Mouse (Mus musculus) liver, embryonic 16.5 days (tissue): ENCODE results near the gene Gm20708. TPM values are rescaled to one million over a fixed set of nuclear protein-coding genes. Genes with fewer than 3 reads are reported as not detected.

Experiments used
- ATAC-seq: fragments of 200-750 bp; cut with Nextera tagmentation; 2 replicates; pipeline ENCODE4 v1.8.0; 2017; ENCODE audit warnings: low read depth, mild to moderate bottlenecking, moderate number of reproducible peaks, moderate library complexity
- H3K27ac ChIP-seq: fragments of 300-500 bp; sonication (generic); 2 replicates; pipeline ENCODE4 v1.5.1; 2014; ENCODE audit warnings: mild to moderate bottlenecking, low read length
- H3K27me3 ChIP-seq: fragments of 300-500 bp; sonication (generic); 2 replicates; pipeline ENCODE4 v1.6.1; 2014; ENCODE audit warnings: low read depth, low read length, mixed read lengths; ENCODE audit not compliant: control insufficient read depth, insufficient read depth
- H3K36me3 ChIP-seq: fragments of 300-500 bp; sonication (generic); 2 replicates; pipeline ENCODE4 v1.6.1; 2014; ENCODE audit warnings: mild to moderate bottlenecking; ENCODE audit not compliant: control insufficient read depth, insufficient read depth
- H3K4me1 ChIP-seq: fragments of 300-500 bp; sonication (generic); 2 replicates; pipeline ENCODE4 v1.6.1; 2014; ENCODE audit warnings: low read depth, low read length, mixed read lengths; ENCODE audit not compliant: control insufficient read depth
- H3K4me2 ChIP-seq: fragments of 300-500 bp; sonication (generic); 2 replicates; pipeline ENCODE4 v1.6.1; 2014; ENCODE audit warnings: low read depth, low read length, mixed read lengths
- H3K4me3 ChIP-seq: fragments of 300-500 bp; sonication (generic); 2 replicates; pipeline ENCODE4 v1.5.1; 2014; ENCODE audit warnings: low read depth, mild to moderate bottlenecking, low read length
- H3K9ac ChIP-seq: fragments of 300-500 bp; sonication (generic); 2 replicates; pipeline ENCODE4 v1.6.1; 2014; ENCODE audit warnings: low read depth, low read length
- H3K9me3 ChIP-seq: fragments of 300-500 bp; sonication (generic); replicated peaks from 2 replicates; pipeline ENCODE4 v1.6.1; 2016; ENCODE audit warnings: low read length; ENCODE audit not compliant: control insufficient read depth
- WGBS: fragments of 180-500 bp; shearing (Covaris S2); extraction: QIAGEN DNeasy Blood & Tissue Kit; methylation state at CpG from one replicate; pipeline ENCODE4 v1.1.7; 2014; ENCODE audit not compliant: insufficient replicate concordance; 5-methylcytosine and 5-hydroxymethylcytosine counted together
- polyA plus RNA-seq: library from polyadenylated mRNA; unstranded; fragments of >200 nt; fragmentation: Nextera tagmentation; extraction: Ambion mirVana; gene quantifications from 2 replicates; pipeline ENCODE4 v1.2.1, GENCODE M21; 2015

The Gm20708 gene
- polyA plus RNA-seq, 1 experiment from 2014 or later, result 0.38 TPM

DNA sequence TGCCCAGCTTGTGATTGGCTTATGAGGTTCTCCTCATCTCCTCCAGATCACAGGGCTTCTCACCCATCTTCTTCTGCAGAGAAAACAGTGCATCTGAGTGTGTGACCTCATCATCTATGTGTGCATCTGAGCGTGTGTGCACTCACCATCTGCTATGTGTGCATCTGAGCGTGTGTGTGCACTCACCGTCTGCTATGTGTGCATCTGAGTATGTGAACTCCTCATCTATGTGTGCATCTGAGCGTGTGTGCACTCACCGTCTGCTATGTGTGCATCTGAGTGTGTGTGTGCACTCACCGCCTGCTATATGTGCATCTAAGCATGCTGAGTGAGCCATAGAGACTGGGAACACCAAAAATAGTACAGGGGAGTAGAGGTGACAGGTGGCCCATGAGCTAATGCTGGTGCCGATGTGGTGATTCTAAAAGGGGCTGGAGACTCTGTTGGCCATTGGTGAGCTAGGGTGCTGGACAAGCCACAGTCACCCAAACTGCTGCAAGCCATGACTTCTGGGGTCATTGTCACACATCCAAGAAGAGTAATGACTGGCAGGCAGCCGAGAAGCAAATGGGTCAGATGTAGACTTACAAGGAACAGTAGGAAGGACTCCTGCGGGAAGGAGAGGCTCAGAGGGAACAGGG is 71.0 kb downstream of the Gm20708 start:
- ATAC-seq, result no peak
- no peaks in the 10 kb centered on the region for H3K36me3 ChIP-seq
- no peak overlapping the region for H3K27ac ChIP-seq
- H3K4me1 ChIP-seq, result peaks cover 19% of the 10 kb centered on the region
- no peak overlapping the region for H3K9ac ChIP-seq
- H3K4me2 ChIP-seq, result no peak overlapping the region
- 71% methylated on average over 9 of the region's 9 CpGs for WGBS
- H3K4me3 ChIP-seq, result no peak overlapping the region
- H3K27me3 ChIP-seq, result no peaks in the 10 kb centered on the region
- no peaks in the 10 kb centered on the region for H3K9me3 ChIP-seq

DNA sequence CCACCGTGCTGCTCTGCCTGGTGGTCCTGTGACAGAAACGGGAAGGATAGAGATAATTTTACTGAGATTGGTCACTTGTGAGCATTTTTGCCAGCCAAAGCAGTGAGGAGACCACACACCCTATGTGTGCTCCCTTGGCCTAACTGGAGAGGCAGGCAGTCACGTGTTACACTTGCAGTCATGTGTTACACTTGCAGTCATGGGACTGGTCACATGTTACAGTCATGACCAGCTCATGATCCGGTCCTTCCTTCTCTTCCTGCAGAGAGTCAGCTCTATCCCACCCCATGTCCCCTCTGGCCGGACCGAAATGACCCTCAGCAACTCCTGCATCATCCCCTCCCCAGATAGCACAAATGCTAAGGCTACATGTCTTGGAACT is 71.5 kb downstream of the Gm20708 start:
- no peaks in the 10 kb centered on the region for H3K36me3 ChIP-seq
- no peak for ATAC-seq
- no peak overlapping the region for H3K4me3 ChIP-seq
- H3K27me3 ChIP-seq, result no peaks in the 10 kb centered on the region
- no peak overlapping the region for H3K9ac ChIP-seq
- H3K4me1 ChIP-seq, result peaks cover 17% of the 10 kb centered on the region
- no peaks in the 10 kb centered on the region for H3K9me3 ChIP-seq
- no peak overlapping the region for H3K4me2 ChIP-seq
- H3K27ac ChIP-seq, result peak overlapping the region; percentile 18; the same call in 1 of the 2 replicates
- WGBS, result 65% methylated on average over 6 of the region's 6 CpGs

- WGBS, result 13% methylated on average over 8 of the region's 8 CpGs
- Histone ChIP-seq H3K4me2 (no peak overlapping the region), H3K4me3 (no peak overlapping the region), H3K36me3 (no peaks in the 10 kb centered on the region), H3K9ac (no peak overlapping the region), H3K9me3 (no peaks in the 10 kb centered on the region), H3K27ac (peak overlapping the region; percentile 18; the same call in 1 of the 2 replicates), H3K27me3 (no peaks in the 10 kb centered on the region), H3K4me1 (peaks cover 18% of the 10 kb centered on the region)
- ATAC-seq, result no peak
Measured at GRCm38 (mm10) chr11:117881787-117882186, 72.3 kb downstream of the Gm20708 start.

DNA sequence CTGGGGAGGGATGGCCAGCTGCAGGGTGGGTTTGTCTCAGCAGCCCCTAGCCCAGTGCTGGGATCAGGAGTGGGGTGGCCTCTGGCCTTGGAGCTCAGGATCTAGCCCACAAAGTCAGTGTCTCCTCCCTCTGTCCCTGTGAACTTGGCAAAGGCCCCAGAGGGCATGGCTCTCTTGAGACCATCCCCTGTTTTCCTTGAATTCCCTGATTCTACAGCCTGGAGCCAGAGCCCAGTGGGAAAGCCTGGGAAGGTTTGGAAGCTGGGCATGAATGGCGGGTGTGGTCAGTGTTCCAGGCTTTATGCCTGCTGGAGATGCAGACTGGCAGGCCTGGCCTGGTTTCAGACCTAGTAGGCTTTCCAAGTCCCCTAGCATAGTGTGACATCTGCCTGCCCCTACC is 72.7 kb downstream of the Gm20708 start:
- 72% methylated on average over 1 of the region's 1 CpGs for WGBS
- no peaks in the 10 kb centered on the region for H3K36me3 ChIP-seq
- H3K4me1 ChIP-seq, result peaks cover 20% of the 10 kb centered on the region
- no peaks in the 10 kb centered on the region for H3K9me3 ChIP-seq
- no peak overlapping the region for H3K4me2 ChIP-seq
- H3K9ac ChIP-seq, result no peak overlapping the region
- ATAC-seq, result no peak
- no peaks in the 10 kb centered on the region for H3K27me3 ChIP-seq
- no peak overlapping the region for H3K4me3 ChIP-seq
- H3K27ac ChIP-seq, result peak overlapping the region; percentile 42; the same call in 1 of the 2 replicates

DNA sequence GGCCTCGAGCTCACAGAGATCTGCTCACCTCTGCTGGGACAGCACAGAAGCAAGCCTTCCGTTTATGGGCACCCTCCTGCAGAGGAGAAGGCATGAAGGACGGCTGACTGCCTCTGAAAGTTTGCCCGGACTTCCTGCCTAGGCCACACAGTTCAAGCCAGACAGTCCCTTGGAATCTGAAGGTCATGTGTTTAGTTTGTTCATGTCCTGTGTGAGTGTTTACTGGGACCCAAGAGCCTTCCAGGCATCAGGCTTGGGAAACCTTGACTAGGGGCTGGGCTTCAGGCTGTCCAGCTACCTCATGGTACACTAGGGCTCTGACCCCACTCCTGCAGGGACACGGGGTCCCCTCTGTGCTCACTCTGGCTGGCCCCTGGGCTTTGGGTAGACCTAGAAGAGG is 76.5 kb downstream of the Gm20708 start:
- H3K4me3 ChIP-seq, result no peak overlapping the region
- H3K4me2 ChIP-seq, result no peak overlapping the region
- H3K27me3 ChIP-seq, result peaks cover 2% of the 10 kb centered on the region
- ATAC-seq, result peak; percentile 47
- 21% methylated on average over 5 of the region's 5 CpGs for WGBS
- no peak overlapping the region for H3K27ac ChIP-seq
- peaks cover 11% of the 10 kb centered on the region for H3K4me1 ChIP-seq
- H3K9me3 ChIP-seq, result no peaks in the 10 kb centered on the region
- no peak overlapping the region for H3K9ac ChIP-seq
- H3K36me3 ChIP-seq, result no peaks in the 10 kb centered on the region

DNA sequence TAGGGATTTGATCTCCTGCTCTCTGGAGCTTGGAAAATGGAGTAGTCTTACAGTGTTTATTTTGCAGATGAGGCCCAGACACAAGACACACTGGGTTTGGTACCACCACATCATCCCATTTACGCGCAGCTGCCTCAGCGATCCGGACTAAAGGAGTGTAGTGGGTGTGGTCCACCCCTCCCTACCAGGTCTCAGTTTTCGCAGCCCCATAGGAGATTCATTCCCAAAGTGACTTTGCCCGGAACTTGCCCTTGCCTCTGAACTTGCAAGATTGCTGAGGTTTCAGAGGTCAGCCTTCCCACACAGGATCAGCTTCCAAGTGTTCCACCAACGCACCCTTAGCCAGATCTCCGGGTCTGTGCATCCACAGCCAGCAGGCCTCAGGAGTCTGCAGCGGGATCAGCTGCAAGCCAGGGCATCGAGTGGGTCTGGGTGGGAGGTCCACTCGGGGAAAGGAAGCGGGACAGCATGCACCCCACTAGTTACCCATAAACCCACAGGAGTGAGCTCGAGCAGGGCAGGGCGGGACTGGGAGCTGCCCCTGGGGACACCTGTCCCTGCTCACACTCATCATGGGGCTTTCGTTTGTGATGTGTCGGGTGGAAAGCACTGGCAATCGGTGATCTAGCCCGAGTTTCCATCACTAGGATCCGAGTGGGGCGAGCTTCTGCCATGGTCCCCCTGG is 78.8 kb downstream of the Gm20708 start:
- no peak overlapping the region for H3K4me2 ChIP-seq
- peaks cover 11% of the 10 kb centered on the region for H3K4me1 ChIP-seq
- no peaks in the 10 kb centered on the region for H3K9me3 ChIP-seq
- no peaks in the 10 kb centered on the region for H3K36me3 ChIP-seq
- WGBS, result 51% methylated on average over 20 of the region's 20 CpGs
- H3K4me3 ChIP-seq, result no peak overlapping the region
- H3K9ac ChIP-seq, result no peak overlapping the region
- no peak overlapping the region for H3K27ac ChIP-seq
- H3K27me3 ChIP-seq, result peaks cover 2% of the 10 kb centered on the region
- ATAC-seq, result no peak

DNA sequence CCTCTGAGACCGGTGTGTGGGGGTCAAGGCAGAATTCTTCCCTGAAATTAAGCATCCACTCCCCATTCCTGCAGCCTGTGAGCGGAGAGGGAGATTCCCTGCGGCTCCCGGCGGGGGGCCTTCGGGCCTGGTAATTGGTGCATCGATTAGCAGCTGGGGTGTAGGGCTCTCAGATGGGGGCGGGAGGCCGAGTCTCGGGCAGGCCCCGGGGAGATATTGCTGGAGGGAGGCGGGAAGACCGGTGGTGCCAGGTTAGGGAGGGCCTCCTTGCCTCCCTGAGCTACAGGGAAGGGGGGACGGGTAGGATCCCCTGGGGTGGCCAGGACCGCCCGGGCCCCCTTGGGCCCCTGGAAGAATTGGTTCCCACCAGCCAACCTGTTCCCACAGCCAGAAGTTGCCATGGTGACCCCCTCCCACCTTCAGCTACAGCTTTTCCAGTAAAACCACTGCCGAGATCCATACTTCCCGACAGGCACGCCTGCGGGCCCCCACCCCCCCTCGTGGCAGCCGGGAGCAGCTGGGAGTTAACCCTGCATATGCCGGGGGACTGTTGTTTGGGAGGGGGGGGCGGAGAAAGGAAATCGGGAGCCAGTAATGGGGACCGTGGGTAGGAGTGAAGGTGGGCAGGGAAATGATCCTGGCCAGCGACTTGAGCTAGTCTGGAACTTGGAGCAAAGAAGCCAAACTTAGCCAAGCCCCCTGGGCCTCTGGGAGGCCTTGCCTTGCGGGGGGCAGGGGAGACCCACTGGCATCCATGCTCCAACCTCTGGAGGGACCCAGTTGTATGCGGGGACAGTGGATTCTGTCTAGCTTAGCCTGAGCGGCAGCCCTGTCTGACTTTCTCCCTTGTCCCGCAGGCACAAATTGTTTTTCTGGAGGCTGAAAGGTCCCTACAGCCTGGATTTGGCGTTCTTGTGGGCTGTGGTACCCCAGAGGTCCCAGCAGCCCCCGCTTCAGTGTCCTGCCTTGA is 79.7 kb downstream of the Gm20708 start:
- Histone ChIP-seq H3K36me3 (no peaks in the 10 kb centered on the region), H3K4me3 (no peak overlapping the region), H3K27me3 (peaks cover 2% of the 10 kb centered on the region), H3K9ac (no peak overlapping the region; the same call in 1 of the 2 replicates), H3K4me2 (0 out of 2 replicates have a peak overlapping the region, but pooled peaks have one; percentile 5), H3K4me1 (peaks cover 11% of the 10 kb centered on the region), H3K27ac (no peak overlapping the region), H3K9me3 (no peaks in the 10 kb centered on the region)
- ATAC-seq, result no peak
- WGBS, result 40% methylated on average over 33 of the region's 33 CpGs
